Mouse (Mus musculus) adrenal gland, adult 2 months (tissue): ENCODE measurements around the gene Reep3. TPM values are rescaled to one million over a fixed set of nuclear protein-coding genes. Genes with fewer than 3 reads are reported as not detected.
"Not testable (repeated sequence)": the region's sequence is repeated elsewhere in the genome, so short reads cannot be mapped to it uniquely, and the experiment has no call there.

Experiments used
- DNase-seq: peaks from one replicate; pipeline ENCODE4 v3.0.0; 2021
- long read RNA-seq: library from polyadenylated mRNA; stranded (forward); transcript quantifications from one replicate; pipeline ENCODE4 v2.0.0, GENCODE M21; 2021
- polyA plus RNA-seq: library from polyadenylated mRNA; depleted of rRNA; stranded (reverse); fragments of >200 nt; gene quantifications from 2 replicates; pipeline ENCODE4 v1.2.3, GENCODE M21; 2012; rRNA removed
- total RNA-seq, 2 experiments: library from RNA; stranded (reverse); gene quantifications; 2 replicates each; pipeline ENCODE4 v1.2.3; 2021

Gene Reep3
- 10 to 100 TPM; 42.5 to 44.6 TPM for total RNA-seq
- polyA plus RNA-seq, result 7.1 and 8.9 TPM in 2 replicates
- long read RNA-seq, full-length matches to known transcripts, result 11 of 11 reads
- long read RNA-seq, partial matches to known transcripts, result 0 of 11 reads
- long read RNA-seq, other reads (novel, unspliced or antisense), result 0 of 11 reads

- DNase-seq, result peak; percentile 89
These were observed at the start of gene Reep3 for GRCm38 (mm10) chr10:67096621-67097436. Reep3 (minus strand) TSS chr10:67096945.

- DNase-seq, result no peak
These were observed 48.9 kb upstream of the Reep3 start for GRCm38 (mm10) chr10:67145623-67146022.

GRCm38 (mm10) chr10:67144269-67144668, 47.5 kb upstream of the Reep3 start:
- no peak for DNase-seq

- no peak for DNase-seq
These were observed 46.9 kb upstream of the Reep3 start for GRCm38 (mm10) chr10:67143661-67144060.

GRCm38 (mm10) chr10:67137437-67137836, 40.7 kb upstream of the Reep3 start:
- DNase-seq, result no peak

GRCm38 (mm10) chr10:67134322-67134721, 37.6 kb upstream of the Reep3 start:
- no peak for DNase-seq

- peak; percentile 68 for DNase-seq
These were observed 35.0 kb upstream of the Reep3 start for GRCm38 (mm10) chr10:67131709-67132108.

GRCm38 (mm10) chr10:67129531-67129930, 32.8 kb upstream of the Reep3 start:
- peak; percentile 26 for DNase-seq

GRCm38 (mm10) chr10:67126859-67127758, 30.4 kb upstream of the Reep3 start:
- DNase-seq, result peak; percentile 76

GRCm38 (mm10) chr10:67126061-67126858, 29.5 kb upstream of the Reep3 start:
- peak; percentile 66 for DNase-seq

GRCm38 (mm10) chr10:67124156-67124555, 27.4 kb upstream of the Reep3 start:
- DNase-seq, result no peak

- DNase-seq, result no peak
These were observed 27.0 kb upstream of the Reep3 start for GRCm38 (mm10) chr10:67123756-67124155.

- DNase-seq, result no peak
These were observed 23.9 kb upstream of the Reep3 start for GRCm38 (mm10) chr10:67120640-67121039.

GRCm38 (mm10) chr10:67120180-67120579, 23.4 kb upstream of the Reep3 start:
- DNase-seq, result no peak

- DNase-seq, result no peak
These were observed 22.5 kb upstream of the Reep3 start for GRCm38 (mm10) chr10:67119291-67119690.

GRCm38 (mm10) chr10:67116251-67116650, 19.5 kb upstream of the Reep3 start:
- peak; percentile 84 for DNase-seq

GRCm38 (mm10) chr10:67115666-67116091, 18.9 kb upstream of the Reep3 start:
- peak; percentile 33 for DNase-seq

GRCm38 (mm10) chr10:67115115-67115514, 18.4 kb upstream of the Reep3 start:
- no peak for DNase-seq

GRCm38 (mm10) chr10:67113833-67114232, 17.1 kb upstream of the Reep3 start:
- no peak for DNase-seq

- DNase-seq, result not testable (repeated sequence)
These were observed 16.2 kb upstream of the Reep3 start for GRCm38 (mm10) chr10:67112967-67113366.

- DNase-seq, result no peak
These were observed 15.0 kb upstream of the Reep3 start for GRCm38 (mm10) chr10:67111799-67112177.
